Mouse (Mus musculus) myocyte (in vitro differentiated cells): ENCODE data around the gene Sox1. TPM values are rescaled to one million over a fixed set of nuclear protein-coding genes. Genes with fewer than 3 reads are reported as not detected.

Experiments used
- H3K27me3 ChIP-seq: one replicate; pipeline ENCODE4 v1.6.1; 2011; ENCODE audit not compliant: control insufficient read depth, insufficient read depth, insufficient read length
- H3K36me3 ChIP-seq: one replicate; pipeline ENCODE4 v1.6.1; 2011; ENCODE audit not compliant: control insufficient read depth, insufficient read depth
- H3K4me2 ChIP-seq: one replicate; pipeline ENCODE4 v1.6.1; 2011; ENCODE audit warnings: low read depth, control low read depth
- H3K4me3 ChIP-seq: one replicate; pipeline ENCODE4 v1.5.1; 2011; ENCODE audit warnings: mild to moderate bottlenecking, control low read depth, moderate library complexity
- H3K79me2 ChIP-seq: one replicate; pipeline ENCODE4 v1.6.1; 2011; ENCODE audit not compliant: control insufficient read depth, insufficient read depth
- H3ac ChIP-seq: one replicate; pipeline ENCODE4 v1.6.1; 2011; ENCODE audit not compliant: control insufficient read depth, insufficient read length
- CEBPB ChIP-seq: IDR thresholded peaks from 2 replicates; pipeline ENCODE4 v1.6.1; 2011; ENCODE audit warnings: mild to moderate bottlenecking, moderate library complexity; ENCODE audit not compliant: poor library complexity, insufficient read depth, severe bottlenecking
- E2F4 ChIP-seq: IDR thresholded peaks from one replicate; pipeline ENCODE4 v1.6.1; 2011; ENCODE audit warnings: mild to moderate bottlenecking, control low read depth, moderate library complexity; ENCODE audit not compliant: insufficient read depth
- MAX ChIP-seq: IDR thresholded peaks from one replicate; pipeline ENCODE4 v1.6.1; 2011; ENCODE audit warnings: low read depth, mild to moderate bottlenecking, control low read depth
- MYOD1 ChIP-seq, 3 experiments: IDR thresholded peaks; one replicate each; pipeline ENCODE4 v1.6.1; 2011; ENCODE audit warnings: control low read depth in 2 of 3, low read depth in 2 of 3, mild to moderate bottlenecking in 2 of 3, moderate library complexity in 1 of 3; ENCODE audit not compliant: insufficient read length in 2 of 3, control insufficient read depth in 1 of 3
- MYOG ChIP-seq, 3 experiments: IDR thresholded peaks; one replicate each; pipeline ENCODE4 v1.6.1; 2011; ENCODE audit warnings: control low read depth in 2 of 3, low read depth in 2 of 3, mild to moderate bottlenecking in 2 of 3; ENCODE audit not compliant: insufficient read length in 2 of 3, control insufficient read depth in 1 of 3, insufficient read depth in 1 of 3
- POLR2A ChIP-seq: IDR thresholded peaks from one replicate; pipeline ENCODE4 v1.6.1; 2011; ENCODE audit warnings: low read depth, mild to moderate bottlenecking, control low read depth, moderate library complexity; ENCODE audit not compliant: insufficient read length
- POLR2AphosphoS2 ChIP-seq: IDR thresholded peaks from one replicate; pipeline ENCODE4 v1.6.1; 2011; ENCODE audit warnings: low read depth, control low read depth; ENCODE audit not compliant: insufficient read length
- REST ChIP-seq: IDR thresholded peaks from one replicate; pipeline ENCODE4 v1.6.1; 2011; ENCODE audit warnings: mild to moderate bottlenecking, control low read depth, moderate library complexity; ENCODE audit not compliant: insufficient read depth, insufficient read length
- SRF ChIP-seq: IDR thresholded peaks from one replicate; pipeline ENCODE4 v1.6.1; 2011; ENCODE audit warnings: low read depth; ENCODE audit not compliant: control insufficient read depth, insufficient read length
- TCF12 ChIP-seq: IDR thresholded peaks from one replicate; pipeline ENCODE4 v1.6.1; 2011; ENCODE audit warnings: mild to moderate bottlenecking, control low read depth; ENCODE audit not compliant: poor library complexity, insufficient read depth, severe bottlenecking
- TCF3 ChIP-seq: IDR thresholded peaks from one replicate; pipeline ENCODE4 v1.6.1; 2011; ENCODE audit warnings: low read depth, control low read depth; ENCODE audit not compliant: insufficient read length
- USF1 ChIP-seq: IDR thresholded peaks from one replicate; pipeline ENCODE4 v1.6.1; 2011; ENCODE audit warnings: low read depth, mild to moderate bottlenecking, control low read depth, moderate library complexity
- polyA plus RNA-seq: library from polyadenylated mRNA; unstranded; fragments of >200 nt; fragmentation: generic; extraction: Trizol; gene quantifications from one replicate; pipeline ENCODE4 v1.2.1, GENCODE M21; 2012; ENCODE audit warnings: missing spikeins

Sox1 gene
- polyA plus RNA-seq, 1 experiment, result not detected

DNA sequence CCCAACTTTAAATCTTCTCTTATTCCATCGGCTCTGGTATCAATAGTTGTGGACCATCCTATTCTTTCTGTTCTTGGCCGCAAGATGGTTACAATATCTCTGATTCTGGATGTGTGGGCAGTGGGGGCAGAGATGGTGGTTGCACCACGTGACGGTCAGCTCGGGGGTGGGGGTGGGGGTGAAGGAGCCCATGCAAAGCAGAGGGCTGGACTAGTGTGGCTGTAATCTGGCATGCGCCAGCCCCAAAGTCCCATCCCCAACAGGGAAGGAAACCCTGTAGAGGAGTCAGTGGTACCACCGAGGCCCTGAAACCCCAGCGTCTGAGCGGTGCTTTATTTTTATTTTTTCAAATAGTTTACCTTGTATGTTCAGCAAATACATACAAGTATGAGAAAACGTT lies 12.9 kb downstream of the Sox1 start:
- Histone ChIP-seq H3ac (no peak overlapping the region), H3K4me2 (no peak overlapping the region), H3K36me3 (no peaks in the 10 kb centered on the region), H3K27me3 (peaks cover 11% of the 10 kb centered on the region), H3K79me2 (no peaks in the 10 kb centered on the region), H3K4me3 (no peak overlapping the region)
- TF ChIP-seq MYOG (IDR thresholded peaks at IDR 0.05; ENCODE audit: control insufficient read depth in 1 of 3, insufficient read depth in 1 of 3, insufficient read length in 2 of 3, low read depth in 2 of 3) (no peak), SRF (no peak), TCF3 (no peak), MYOD1 (IDR thresholded peaks at IDR 0.05; ENCODE audit: control insufficient read depth in 1 of 3, insufficient read length in 2 of 3, low read depth in 2 of 3) (no peak), E2F4 (no peak), POLR2AphosphoS2 (no peak), TCF12 (no peak), CEBPB (no peak)

DNA sequence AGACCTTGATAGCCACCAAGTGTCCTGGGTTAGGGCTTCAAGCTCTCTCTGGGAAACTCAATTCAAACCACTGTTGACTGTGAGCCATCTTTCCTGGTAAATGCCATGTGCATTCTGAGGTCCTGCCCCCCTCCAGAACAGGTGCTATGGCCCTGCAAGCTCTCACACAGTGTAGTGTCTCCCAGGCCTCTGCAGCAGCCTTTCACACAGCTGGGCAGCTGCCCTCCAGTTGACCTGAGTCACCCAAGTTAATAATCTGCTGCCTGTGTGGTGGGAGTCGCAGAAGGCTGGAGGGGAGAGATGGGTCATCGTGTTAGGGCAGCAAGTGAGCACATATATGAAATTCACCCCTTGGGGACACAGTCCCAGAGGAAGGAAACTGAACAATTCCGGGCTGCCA lies 14.9 kb downstream of the Sox1 start:
- Histone ChIP-seq H3K4me2 (no peak overlapping the region), H3K79me2 (no peaks in the 10 kb centered on the region), H3K4me3 (no peak overlapping the region), H3K36me3 (no peaks in the 10 kb centered on the region), H3K27me3 (peaks cover 11% of the 10 kb centered on the region), H3ac (no peak overlapping the region)
- no peak for TF ChIP-seq MYOG (IDR thresholded peaks at IDR 0.05; ENCODE audit: control insufficient read depth in 1 of 3, insufficient read depth in 1 of 3, insufficient read length in 2 of 3, low read depth in 2 of 3)
- TF ChIP-seq TCF3, result no peak
- no peak for TF ChIP-seq CEBPB
- no peak for TF ChIP-seq POLR2A
- TF ChIP-seq POLR2AphosphoS2, result no peak
- TF ChIP-seq SRF, result no peak
- TF ChIP-seq E2F4, result no peak
- no peak for TF ChIP-seq MAX

DNA sequence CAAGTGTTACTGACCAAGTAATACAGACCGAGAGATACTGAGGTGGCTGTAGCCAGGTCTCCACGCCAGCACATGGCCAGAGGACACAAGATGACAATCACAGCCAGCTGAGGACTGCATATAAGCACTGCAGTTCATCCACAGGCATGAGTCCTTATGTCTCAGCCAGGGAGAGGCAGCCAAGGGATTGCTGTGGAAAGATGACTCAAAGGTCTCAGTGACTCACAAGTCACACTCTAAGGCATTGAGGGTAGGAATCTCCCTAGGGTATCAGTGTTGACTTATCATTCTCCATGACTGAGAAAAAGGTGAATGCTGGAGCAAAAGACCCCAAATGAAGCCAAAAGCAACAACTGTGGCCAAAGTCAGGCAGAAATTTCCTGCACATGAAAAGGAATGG lies 22.0 kb downstream of the Sox1 start:
- H3K36me3 ChIP-seq, result no peaks in the 10 kb centered on the region
- TF ChIP-seq TCF12 (no peak), USF1 (no peak), SRF (no peak), MYOG (IDR thresholded peaks at IDR 0.05; ENCODE audit: control insufficient read depth in 1 of 3, insufficient read depth in 1 of 3, insufficient read length in 2 of 3, low read depth in 2 of 3) (no peak), POLR2AphosphoS2 (no peak), POLR2A (no peak), MYOD1 (IDR thresholded peaks at IDR 0.05; ENCODE audit: control insufficient read depth in 1 of 3, insufficient read length in 2 of 3, low read depth in 2 of 3) (no peak)
- no peak overlapping the region for H3K4me3 ChIP-seq
- H3K4me2 ChIP-seq, result no peak overlapping the region
- no peaks in the 10 kb centered on the region for H3K27me3 ChIP-seq
- no peaks in the 10 kb centered on the region for H3K79me2 ChIP-seq
- no peak overlapping the region for H3ac ChIP-seq

DNA sequence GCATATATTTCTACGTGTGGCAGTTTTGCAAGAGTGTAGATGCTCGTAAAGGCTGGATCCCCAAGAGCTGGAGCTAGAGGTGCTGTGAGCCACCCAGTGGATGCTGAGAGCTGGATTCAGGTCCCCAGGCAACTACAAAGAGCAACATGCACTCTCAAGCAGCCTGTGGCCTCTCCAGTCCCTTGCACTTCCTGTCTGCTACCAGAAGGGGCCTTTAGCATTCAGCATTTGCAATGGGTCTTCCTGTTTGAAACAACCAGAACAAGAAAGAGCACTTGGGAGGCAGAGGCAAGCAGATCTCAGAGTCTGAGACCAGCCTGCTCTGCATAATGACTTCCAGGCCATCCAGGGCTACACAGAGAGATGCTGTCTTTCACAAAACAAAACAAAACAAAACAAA lies 25.4 kb downstream of the Sox1 start:
- Histone ChIP-seq H3K27me3 (no peaks in the 10 kb centered on the region), H3ac (no peak overlapping the region), H3K4me3 (no peak overlapping the region), H3K79me2 (no peaks in the 10 kb centered on the region), H3K36me3 (no peaks in the 10 kb centered on the region), H3K4me2 (no peak overlapping the region)
- no peak for TF ChIP-seq POLR2AphosphoS2
- no peak for TF ChIP-seq MYOG (IDR thresholded peaks at IDR 0.05; ENCODE audit: control insufficient read depth in 1 of 3, insufficient read depth in 1 of 3, insufficient read length in 2 of 3, low read depth in 2 of 3)
- no peak for TF ChIP-seq TCF12
- TF ChIP-seq REST, result no peak
- no peak for TF ChIP-seq E2F4
- TF ChIP-seq USF1, result no peak
- no peak for TF ChIP-seq MYOD1 (IDR thresholded peaks at IDR 0.05; ENCODE audit: control insufficient read depth in 1 of 3, insufficient read length in 2 of 3, low read depth in 2 of 3)
- TF ChIP-seq TCF3, result no peak
- TF ChIP-seq POLR2A, result no peak

DNA sequence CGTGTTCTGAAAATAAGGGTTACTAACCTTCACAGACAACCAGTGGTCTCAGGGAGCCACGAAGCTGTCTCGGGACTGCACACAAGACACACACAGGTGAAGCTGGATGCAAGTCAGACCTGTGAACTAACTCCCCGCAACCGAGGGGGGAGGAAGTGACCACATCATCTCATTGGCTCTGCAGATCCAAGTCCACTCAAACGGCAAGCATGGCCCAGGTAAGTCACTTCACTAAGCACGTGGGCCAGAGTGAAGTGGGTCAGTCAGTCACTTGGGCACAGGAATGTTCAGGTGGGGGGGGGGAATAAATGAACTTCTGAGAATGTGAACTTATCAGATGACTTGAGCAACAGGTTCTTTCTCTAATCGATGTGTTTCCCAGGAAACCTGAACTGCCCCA lies 30.8 kb downstream of the Sox1 start:
- H3K4me2 ChIP-seq, result no peak overlapping the region
- TF ChIP-seq MYOD1 (IDR thresholded peaks at IDR 0.05; ENCODE audit: control insufficient read depth in 1 of 3, insufficient read length in 2 of 3, low read depth in 2 of 3) (no peak), MAX (no peak), SRF (no peak), POLR2AphosphoS2 (no peak), E2F4 (no peak), USF1 (no peak), POLR2A (no peak), CEBPB (no peak), TCF12 (no peak), MYOG (IDR thresholded peaks at IDR 0.05; ENCODE audit: control insufficient read depth in 1 of 3, insufficient read depth in 1 of 3, insufficient read length in 2 of 3, low read depth in 2 of 3) (no peak), TCF3 (no peak), REST (no peak)
- H3K4me3 ChIP-seq, result no peak overlapping the region
- no peaks in the 10 kb centered on the region for H3K79me2 ChIP-seq
- H3K36me3 ChIP-seq, result no peaks in the 10 kb centered on the region
- H3ac ChIP-seq, result no peak overlapping the region
- H3K27me3 ChIP-seq, result peaks cover 17% of the 10 kb centered on the region
